Mouse (Mus musculus): ENCODE measurements around the gene Adarb2. TPM values are rescaled to one million over a fixed set of nuclear protein-coding genes. Genes with fewer than 3 reads are reported as not detected.

The Adarb2 gene
- total and polyA plus RNA-seq, 3 experiments, result 0.42 to 0.57 TPM; not detected in 1

GRCm38 (mm10) chr13:8525748-8526631 lies 323.3 kb downstream of the Adarb2 start:
- no peak overlapping the region for H3K9ac ChIP-seq (ENCODE audit: control insufficient read depth, low read depth, low read length, poor library complexity, severe bottlenecking)
- no peaks in the 10 kb centered on the region for H3K4me1 ChIP-seq (ENCODE audit: control insufficient read depth in 1 of 2, insufficient read depth in 2 of 2, low read length in 2 of 2)
- no peak overlapping the region for H3K4me3 ChIP-seq (ENCODE audit: control insufficient read depth in 1 of 2, insufficient read depth in 1 of 2, low read depth in 2 of 2, low read length in 2 of 2)
- no peak overlapping the region for H3K27ac ChIP-seq (ENCODE audit: control insufficient read depth, low read depth, low read length)
- H3K36me3 ChIP-seq (ENCODE audit: control insufficient read depth in 1 of 2, insufficient read depth in 2 of 2, low read length in 2 of 2), result no peaks in the 10 kb centered on the region
- H3K27me3 ChIP-seq (ENCODE audit: control insufficient read depth in 1 of 2, insufficient read depth in 2 of 2, low read length in 2 of 2), result no peaks in the 10 kb centered on the region
- no peaks in the 10 kb centered on the region for H3K9me3 ChIP-seq (replicated peaks; ENCODE audit: insufficient read depth, low read length)
- DNase-seq (ENCODE audit: low read depth, low spot score), result no peak
- H3K79me2 ChIP-seq (ENCODE audit: control insufficient read depth, insufficient read depth, low read length, poor library complexity), result no peaks in the 10 kb centered on the region
- TF ChIP-seq TBP (IDR thresholded peaks at IDR 0.05; ENCODE audit: low read depth, low read length) (no peak), POLR2AphosphoS5 (IDR thresholded peaks at IDR 0.05; ENCODE audit: borderline replicate concordance, low read depth, low read length) (no peak), JUND (IDR thresholded peaks at IDR 0.05; ENCODE audit: low read depth, low read length) (no peak), RCOR1 (IDR thresholded peaks at IDR 0.05; ENCODE audit: low read depth, low read length) (no peak), SMC3 (IDR thresholded peaks at IDR 0.05; ENCODE audit: low read depth, low read length) (no peak), USF2 (IDR thresholded peaks at IDR 0.05; ENCODE audit: borderline replicate concordance in 1 of 2, insufficient read depth in 1 of 2, low read depth in 1 of 2, low read length in 2 of 2) (no peak), KAT2A (conservative IDR thresholded peaks at IDR 0.05; ENCODE audit: low read depth, low read length) (no peak), CHD2 (IDR thresholded peaks at IDR 0.05; ENCODE audit: low read length) (no peak), HCFC1 (IDR thresholded peaks at IDR 0.05; ENCODE audit: low read depth, low read length) (no peak), EP300 (IDR thresholded peaks at IDR 0.05; ENCODE audit: low read depth in 1 of 2, low read length in 2 of 2) (no peak), MAZ (IDR thresholded peaks at IDR 0.05; ENCODE audit: low read depth, low read length) (no peak), ZC3H11A (IDR thresholded peaks at IDR 0.05; ENCODE audit: low read depth, low read length) (no peak), USF1 (IDR thresholded peaks at IDR 0.05; ENCODE audit: low read depth, low read length) (no peak), TCF12 (IDR thresholded peaks at IDR 0.05; ENCODE audit: low read depth, low read length) (no peak), POLR2A (IDR thresholded peaks at IDR 0.05; ENCODE audit: control insufficient read depth in 1 of 2, insufficient read depth in 1 of 2, low read depth in 1 of 2, low read length in 2 of 2, poor library complexity in 1 of 2) (no peak)

- H3K36me3 ChIP-seq (ENCODE audit: control insufficient read depth in 1 of 2, insufficient read depth in 2 of 2, low read length in 2 of 2), result no peaks in the 10 kb centered on the region
- H3K9me3 ChIP-seq (replicated peaks; ENCODE audit: insufficient read depth, low read length), result no peaks in the 10 kb centered on the region
- no peaks in the 10 kb centered on the region for H3K4me1 ChIP-seq (ENCODE audit: control insufficient read depth in 1 of 2, insufficient read depth in 2 of 2, low read length in 2 of 2)
- H3K79me2 ChIP-seq (ENCODE audit: control insufficient read depth, insufficient read depth, low read length, poor library complexity), result no peaks in the 10 kb centered on the region
- DNase-seq (ENCODE audit: low read depth, low spot score), result no peak
- H3K9ac ChIP-seq (ENCODE audit: control insufficient read depth, low read depth, low read length, poor library complexity, severe bottlenecking), result no peak overlapping the region
- no peak overlapping the region for H3K27ac ChIP-seq (ENCODE audit: control insufficient read depth, low read depth, low read length)
- H3K27me3 ChIP-seq (ENCODE audit: control insufficient read depth in 1 of 2, insufficient read depth in 2 of 2, low read length in 2 of 2), result no peaks in the 10 kb centered on the region
- H3K4me3 ChIP-seq (ENCODE audit: control insufficient read depth in 1 of 2, insufficient read depth in 1 of 2, low read depth in 2 of 2, low read length in 2 of 2), result no peak overlapping the region
- TF ChIP-seq GATA1 (IDR thresholded peaks at IDR 0.05; ENCODE audit: low read depth, low read length) (no peak), UBTF (IDR thresholded peaks at IDR 0.05; ENCODE audit: borderline replicate concordance, insufficient read depth, low read depth, low read length) (no peak), HCFC1 (IDR thresholded peaks at IDR 0.05; ENCODE audit: low read depth, low read length) (no peak), MXI1 (IDR thresholded peaks at IDR 0.05; ENCODE audit: low read depth, low read length) (no peak), MEF2A (IDR thresholded peaks at IDR 0.05; ENCODE audit: extremely low read depth, insufficient replicate concordance, low read depth, low read length, poor library complexity, severe bottlenecking) (no peak), CHD1 (IDR thresholded peaks at IDR 0.05; ENCODE audit: low read depth, low read length) (no peak), USF2 (IDR thresholded peaks at IDR 0.05; ENCODE audit: borderline replicate concordance in 1 of 2, insufficient read depth in 1 of 2, low read depth in 1 of 2, low read length in 2 of 2) (no peak), E2F4 (IDR thresholded peaks at IDR 0.05; ENCODE audit: borderline replicate concordance, low read depth, low read length) (no peak), MAFK (IDR thresholded peaks at IDR 0.05; ENCODE audit: borderline replicate concordance, low read depth, low read length) (no peak), CTCF (IDR thresholded peaks at IDR 0.05 in 2 of 3, conservative IDR thresholded peaks at IDR 0.05 in 1 of 3; ENCODE audit: control insufficient read depth in 1 of 3, insufficient read depth in 1 of 3, low read depth in 2 of 3, low read length in 3 of 3, poor library complexity in 1 of 3, severe bottlenecking in 1 of 3) (no peak), NELFE (IDR thresholded peaks at IDR 0.05; ENCODE audit: low read depth, low read length) (no peak), RAD21 (IDR thresholded peaks at IDR 0.05; ENCODE audit: low read depth, low read length) (no peak), ZMIZ1 (IDR thresholded peaks at IDR 0.05; ENCODE audit: low read depth, low read length) (no peak), RCOR1 (IDR thresholded peaks at IDR 0.05; ENCODE audit: low read depth, low read length) (no peak), ETS1 (IDR thresholded peaks at IDR 0.05; ENCODE audit: low read depth, low read length) (no peak), TAL1 (IDR thresholded peaks at IDR 0.05; ENCODE audit: low read length) (no peak)
Measured at GRCm38 (mm10) chr13:8534265-8535113, 331.8 kb downstream of the Adarb2 start.
